Mouse (Mus musculus) stomach, embryonic 15.5 days (tissue): Measurements from ENCODE around the gene Irak2. TPM values are rescaled to one million over a fixed set of nuclear protein-coding genes. Genes with fewer than 3 reads are reported as not detected.
"Not testable (repeated sequence)": the region's sequence is repeated elsewhere in the genome, so short reads cannot be mapped to it uniquely, and the experiment has no call there.

Source experiments
- ATAC-seq: fragments of 200-750 bp; cut with Nextera tagmentation; 2 replicates; pipeline ENCODE4 v1.8.0; 2017; ENCODE audit warnings: low read depth, moderate number of reproducible peaks, moderate TSS enrichment; ENCODE audit not compliant: insufficient read depth, low FRiP score
- H3K27ac ChIP-seq: fragments of 300-500 bp; sonication (generic); 2 replicates; pipeline ENCODE4 v1.5.1; 2015; ENCODE audit warnings: mild to moderate bottlenecking, inconsistent platforms
- H3K27me3 ChIP-seq: fragments of 300-500 bp; sonication (generic); replicated peaks from 2 replicates; pipeline ENCODE4 v1.6.1; 2015; ENCODE audit warnings: inconsistent platforms
- H3K36me3 ChIP-seq: fragments of 300-500 bp; sonication (generic); 2 replicates; pipeline ENCODE4 v1.6.1; 2015; ENCODE audit warnings: inconsistent platforms
- H3K4me1 ChIP-seq: fragments of 300-500 bp; sonication (generic); 2 replicates; pipeline ENCODE4 v1.6.1; 2015; ENCODE audit warnings: inconsistent platforms
- H3K4me2 ChIP-seq: fragments of 300-500 bp; sonication (generic); 2 replicates; pipeline ENCODE4 v1.6.1; 2015; ENCODE audit warnings: mild to moderate bottlenecking, inconsistent platforms
- H3K4me3 ChIP-seq: fragments of 300-500 bp; sonication (generic); replicated peaks from 2 replicates; pipeline ENCODE4 v1.5.1; 2015; ENCODE audit warnings: inconsistent platforms
- H3K9ac ChIP-seq: fragments of 300-500 bp; sonication (generic); 2 replicates; pipeline ENCODE4 v1.6.1; 2015; ENCODE audit warnings: inconsistent platforms
- H3K9me3 ChIP-seq: fragments of 300-500 bp; sonication (generic); 2 replicates; pipeline ENCODE4 v1.6.1; 2016; ENCODE audit warnings: inconsistent platforms
- WGBS: fragments of 180-500 bp; shearing (Covaris S2); methylation state at CpG from one replicate; pipeline ENCODE4 v1.1.7; 2015; 5-methylcytosine and 5-hydroxymethylcytosine counted together
- polyA plus RNA-seq: library from polyadenylated mRNA; unstranded; fragments of >200 nt; fragmentation: Nextera tagmentation; extraction: Ambion mirVana; gene quantifications from 2 replicates; pipeline ENCODE4 v1.2.1, GENCODE M21; 2015

Irak2 gene
- polyA plus RNA-seq, 1 experiment from 2014 or later: 8.0 TPM

DNA sequence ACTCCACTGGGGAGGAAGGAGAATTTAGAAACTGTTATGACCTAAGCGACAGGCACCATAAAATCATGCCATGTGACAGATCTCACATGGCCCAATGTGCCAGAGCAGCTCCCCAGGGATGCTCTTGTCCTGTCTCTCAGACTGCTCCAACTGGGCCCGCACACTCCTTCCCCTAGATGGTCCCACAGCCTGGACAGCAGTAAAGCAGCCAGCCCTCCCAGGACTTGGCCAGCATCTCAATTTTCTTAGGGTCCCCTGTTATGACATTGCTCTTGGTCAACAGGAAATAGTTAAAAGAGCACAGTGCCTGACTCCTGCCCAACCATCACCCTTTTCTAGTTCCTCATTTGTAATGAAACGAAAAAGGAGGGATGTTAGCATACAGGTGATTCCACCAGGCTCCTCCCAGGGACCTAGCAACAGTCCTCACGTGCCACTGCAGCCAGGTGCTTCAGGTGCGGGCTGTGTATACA, 54.4 kb downstream of the Irak2 start:
- Histone ChIP-seq H3K27ac (no peak overlapping the region), H3K9ac (no peak overlapping the region), H3K4me3 (no peak overlapping the region), H3K4me1 (peaks cover 25% of the 10 kb centered on the region), H3K9me3 (no peaks in the 10 kb centered on the region), H3K27me3 (no peaks in the 10 kb centered on the region), H3K36me3 (no peaks in the 10 kb centered on the region), H3K4me2 (no peak overlapping the region)
- ATAC-seq: no peak
- 72% methylated on average over 5 of the region's 5 CpGs for WGBS

DNA sequence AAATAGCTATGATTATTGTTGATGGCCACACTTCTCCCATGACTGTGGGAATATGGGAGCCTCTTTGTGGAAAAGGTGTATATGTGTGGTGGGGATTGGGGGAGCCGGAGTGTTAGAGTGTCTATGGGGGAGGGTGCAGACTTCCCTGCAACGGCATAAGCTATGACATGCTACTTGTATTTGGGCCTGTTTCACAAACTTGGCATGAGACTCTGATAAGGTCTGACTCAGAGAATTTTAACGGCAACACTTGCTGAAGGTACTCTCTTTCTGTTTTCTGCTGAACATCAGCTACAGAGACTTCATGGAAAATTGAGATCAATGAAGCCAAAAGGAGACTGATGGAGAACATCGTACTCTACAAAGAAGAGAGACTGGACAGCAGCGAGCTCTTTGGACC, 55.1 kb downstream of the Irak2 start:
- WGBS: 81% methylated on average over 5 of the region's 5 CpGs
- peaks cover 31% of the 10 kb centered on the region for H3K4me1 ChIP-seq
- no peak overlapping the region for H3K4me2 ChIP-seq
- no peak for ATAC-seq
- H3K4me3 ChIP-seq: no peak overlapping the region
- no peak overlapping the region for H3K9ac ChIP-seq
- H3K27ac ChIP-seq: no peak overlapping the region
- H3K36me3 ChIP-seq: no peaks in the 10 kb centered on the region
- H3K27me3 ChIP-seq: no peaks in the 10 kb centered on the region
- no peaks in the 10 kb centered on the region for H3K9me3 ChIP-seq

DNA sequence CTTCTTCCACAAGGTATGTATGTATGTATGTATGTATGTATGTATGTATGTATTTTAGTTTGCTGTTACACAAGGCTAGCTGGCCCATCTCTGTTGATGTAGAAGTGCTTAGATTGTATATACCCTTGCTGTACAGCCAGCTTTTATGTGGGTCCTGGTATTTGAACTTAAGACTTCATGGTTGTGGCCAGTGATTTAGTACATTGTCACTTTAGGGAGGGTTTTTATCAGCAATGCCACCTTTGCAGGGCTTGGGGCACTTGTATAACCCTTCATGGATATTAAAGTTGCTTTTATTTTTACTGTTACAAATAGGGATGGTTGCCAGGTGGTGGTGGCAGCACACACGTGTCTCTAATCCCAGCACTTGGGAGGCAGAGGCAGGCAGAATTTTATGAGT, 56.9 kb downstream of the Irak2 start:
- no peak overlapping the region for H3K27ac ChIP-seq
- ATAC-seq: no peak
- H3K9me3 ChIP-seq: no peaks in the 10 kb centered on the region
- 70% methylated on average over 1 of the region's 1 CpGs for WGBS
- no peak overlapping the region for H3K4me3 ChIP-seq
- no peak overlapping the region for H3K4me2 ChIP-seq
- H3K4me1 ChIP-seq: peaks cover 33% of the 10 kb centered on the region
- no peaks in the 10 kb centered on the region for H3K36me3 ChIP-seq
- no peaks in the 10 kb centered on the region for H3K27me3 ChIP-seq
- no peak overlapping the region for H3K9ac ChIP-seq

DNA sequence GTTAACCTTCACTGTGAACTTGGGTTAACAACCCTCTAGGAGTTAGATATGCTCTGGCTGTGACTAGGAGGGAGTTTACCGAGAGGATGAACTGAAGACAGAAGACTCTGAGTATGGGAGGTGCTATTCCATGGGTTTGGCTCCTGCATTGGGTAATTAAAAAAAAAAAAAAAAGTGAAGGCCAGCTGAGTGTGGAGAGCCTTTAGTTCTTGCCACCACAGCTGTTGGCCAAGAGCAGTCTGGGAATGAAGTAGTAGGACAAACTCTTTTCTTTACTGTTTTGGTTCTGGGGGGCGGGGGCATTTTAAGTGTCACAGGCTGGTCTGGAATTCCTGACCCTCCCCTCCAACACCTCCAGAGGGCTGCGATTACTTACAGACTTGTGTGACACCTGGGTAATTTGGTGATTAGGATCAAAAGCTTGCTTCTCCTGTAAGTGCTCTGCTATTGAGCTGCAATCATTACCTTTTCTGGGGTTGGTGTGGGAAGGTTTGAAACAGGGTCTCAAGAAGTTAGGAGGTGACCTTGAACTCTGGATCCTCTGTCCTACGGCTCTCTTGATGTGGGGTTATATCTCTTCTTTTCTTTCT, 57.6 kb downstream of the Irak2 start:
- Histone ChIP-seq H3K4me2 (peak overlapping the region; percentile 55), H3K4me1 (peaks cover 28% of the 10 kb centered on the region), H3K9me3 (no peaks in the 10 kb centered on the region), H3K4me3 (peak overlapping the region; percentile 93), H3K27ac (peak overlapping the region; percentile 85), H3K9ac (no peak overlapping the region), H3K36me3 (no peaks in the 10 kb centered on the region), H3K27me3 (no peaks in the 10 kb centered on the region)
- ATAC-seq: no peak
- WGBS: 46% methylated on average over 4 of the region's 4 CpGs

DNA sequence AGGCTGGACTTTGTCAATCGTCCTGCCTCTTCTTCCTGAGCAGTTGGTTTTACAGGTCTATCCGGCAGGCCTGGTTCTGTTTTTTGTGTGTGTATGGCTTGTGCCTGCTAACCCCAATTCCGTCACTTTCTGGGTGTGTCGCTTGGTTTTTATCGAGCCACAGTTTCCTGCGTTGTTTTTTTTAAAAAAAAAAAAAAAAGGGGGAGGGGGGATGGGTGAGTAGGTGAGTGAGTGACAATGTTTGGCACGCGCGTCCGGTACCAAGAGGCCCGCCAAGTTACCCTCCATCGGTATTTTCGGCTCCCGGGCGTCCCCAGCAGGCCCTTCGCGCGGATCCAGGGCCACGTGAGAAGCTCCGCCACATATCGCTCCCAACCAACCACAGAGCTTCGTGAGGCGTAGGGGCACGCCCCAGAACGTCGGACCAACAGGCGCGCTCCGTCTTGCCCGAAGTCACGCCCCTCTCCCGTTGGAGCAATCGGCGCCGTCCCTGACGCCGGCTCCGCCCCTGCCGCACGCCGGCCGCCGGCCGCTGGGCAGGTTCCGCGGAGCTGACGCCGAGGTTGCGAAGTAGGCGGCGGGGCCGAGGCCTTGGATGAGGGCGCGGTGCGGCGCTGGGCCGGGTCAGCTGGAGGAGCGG, 58.4 kb downstream of the Irak2 start, which contains the start of gene Tatdn2:
Gene Tatdn2, plus strand, starts transcription at position 469 of the 640 bp plus-strand sequence.
- under 1% methylated on average over 58 of the region's 58 CpGs for WGBS
- Histone ChIP-seq H3K4me2 (peak within 1 kb of the TSS; percentile 95), H3K27me3 (no peaks in the 10 kb centered on the region), H3K27ac (peak within 1 kb of the TSS; percentile 96), H3K4me3 (peak within 1 kb of the TSS; percentile 93), H3K4me1 (peaks cover 25% of the 10 kb centered on the region), H3K36me3 (no peaks in the 10 kb centered on the region), H3K9ac (peak within 1 kb of the TSS; percentile 71), H3K9me3 (no peaks in the 10 kb centered on the region)
- peak; percentile 98 for ATAC-seq

DNA sequence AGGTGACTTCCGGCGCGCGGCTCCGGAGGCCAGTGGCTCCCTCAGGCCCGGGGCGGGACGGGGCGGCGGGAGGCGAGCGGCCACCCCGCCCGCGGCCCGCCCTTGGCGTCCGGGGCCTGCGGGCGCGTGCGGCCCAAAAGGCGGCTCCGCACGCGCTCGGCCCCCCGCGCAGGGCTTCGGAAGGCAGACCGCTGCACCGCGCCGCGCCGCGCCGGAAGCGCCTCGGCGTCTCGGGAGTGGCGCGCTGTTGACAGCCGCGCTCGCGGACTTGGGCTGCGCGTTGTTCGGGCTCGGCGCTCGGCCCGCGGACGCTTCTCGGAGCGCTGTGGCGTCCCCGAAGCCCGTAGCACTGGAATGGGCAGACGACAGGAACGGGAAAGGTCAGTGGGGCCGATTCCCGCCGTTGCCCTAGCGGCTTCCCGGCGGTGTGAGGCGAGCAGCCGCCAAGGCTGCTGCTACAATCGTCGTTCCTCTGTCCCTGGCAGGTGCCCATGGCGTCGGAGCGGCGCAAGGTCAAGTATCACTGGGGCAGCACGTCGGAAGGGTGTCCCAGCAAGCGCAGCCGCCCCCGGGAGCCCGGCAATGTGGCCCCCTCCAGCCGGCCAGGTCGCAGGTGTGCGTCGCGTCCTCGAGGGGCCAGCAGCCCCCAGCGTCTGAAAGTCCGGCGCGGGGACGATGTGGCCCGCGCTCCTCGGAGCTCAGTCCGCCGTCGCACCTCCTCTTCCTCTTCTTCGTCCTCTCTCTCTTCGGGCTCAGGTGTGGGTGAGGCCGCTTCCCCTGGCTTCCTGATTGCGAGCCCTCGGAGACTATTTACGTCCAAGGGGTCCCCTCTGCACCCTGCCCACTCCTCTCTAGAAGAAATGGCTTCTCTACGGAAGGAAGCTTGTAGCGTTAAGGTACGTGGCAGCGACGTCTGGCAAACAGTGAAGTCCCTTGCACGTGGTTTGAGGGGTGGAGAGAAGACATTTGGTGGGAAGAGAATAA, 59.2 kb downstream of the Irak2 start:
- peak overlapping the region; percentile 93 for H3K4me3 ChIP-seq
- peaks cover 6% of the 10 kb centered on the region; the same call in 1 of the 2 replicates for H3K36me3 ChIP-seq
- under 1% methylated on average over 99 of the region's 113 CpGs for WGBS
- peak overlapping the region; percentile 71 for H3K9ac ChIP-seq
- peaks cover 25% of the 10 kb centered on the region for H3K4me1 ChIP-seq
- peak overlapping the region; percentile 96 for H3K27ac ChIP-seq
- H3K9me3 ChIP-seq: no peaks in the 10 kb centered on the region
- ATAC-seq: no peak
- no peaks in the 10 kb centered on the region for H3K27me3 ChIP-seq
- H3K4me2 ChIP-seq: peak overlapping the region; percentile 95

DNA sequence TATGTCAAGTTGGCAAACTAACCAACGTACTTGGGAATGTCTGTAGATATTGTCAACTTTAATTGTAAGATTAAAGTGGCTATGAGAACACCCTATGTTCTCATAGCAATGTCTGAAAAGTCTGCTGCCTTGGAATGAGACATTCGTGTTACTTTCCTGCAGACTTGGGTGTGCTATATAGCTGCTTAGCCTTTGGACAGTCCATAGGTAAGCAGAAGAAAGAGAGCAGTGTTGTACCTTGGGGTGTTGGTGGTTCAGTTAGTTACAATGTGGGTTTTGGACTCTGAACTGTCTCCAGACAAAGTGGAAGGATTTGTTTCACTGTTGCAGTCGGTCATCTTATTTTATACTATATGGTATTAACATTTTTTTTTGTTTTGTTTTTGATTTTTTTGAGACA, 74.5 kb downstream of the Irak2 start:
- H3K36me3 ChIP-seq: peaks cover 58% of the 10 kb centered on the region
- no peak for ATAC-seq
- H3K4me1 ChIP-seq: no peaks in the 10 kb centered on the region
- no peak overlapping the region for H3K4me3 ChIP-seq
- H3K4me2 ChIP-seq: no peak overlapping the region
- H3K9ac ChIP-seq: no peak overlapping the region
- H3K27ac ChIP-seq: no peak overlapping the region
- H3K9me3 ChIP-seq: no peaks in the 10 kb centered on the region
- H3K27me3 ChIP-seq: no peaks in the 10 kb centered on the region
- 90% methylated on average over 3 of the region's 3 CpGs for WGBS

DNA sequence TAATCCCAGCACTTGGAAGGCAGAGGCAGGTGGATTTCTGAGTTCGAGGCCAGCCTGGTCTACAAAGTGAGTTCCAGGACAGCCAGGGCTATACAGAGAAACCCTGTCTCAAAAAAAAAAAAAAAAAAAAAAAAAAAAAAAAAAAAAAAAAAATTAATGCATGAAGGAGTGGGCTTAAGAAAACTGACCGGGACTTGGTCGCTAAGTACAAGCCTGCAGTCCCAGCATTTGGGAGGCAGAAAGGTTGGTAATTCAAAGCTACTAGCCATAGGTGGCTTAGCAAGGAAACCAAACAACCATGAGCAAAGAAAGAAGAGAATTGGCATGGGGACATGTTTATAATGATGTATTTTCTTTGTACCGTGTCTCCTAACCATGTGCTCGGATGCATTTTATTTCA, 75.1 kb downstream of the Irak2 start:
- not testable (repeated sequence) for H3K27ac ChIP-seq, H3K27me3 ChIP-seq, H3K4me1 ChIP-seq, H3K4me2 ChIP-seq, H3K4me3 ChIP-seq, ATAC-seq, H3K9ac ChIP-seq, H3K9me3 ChIP-seq
- H3K36me3 ChIP-seq: peaks cover 51% of the 10 kb centered on the region
- WGBS: 87% methylated on average over 5 of the region's 5 CpGs

DNA sequence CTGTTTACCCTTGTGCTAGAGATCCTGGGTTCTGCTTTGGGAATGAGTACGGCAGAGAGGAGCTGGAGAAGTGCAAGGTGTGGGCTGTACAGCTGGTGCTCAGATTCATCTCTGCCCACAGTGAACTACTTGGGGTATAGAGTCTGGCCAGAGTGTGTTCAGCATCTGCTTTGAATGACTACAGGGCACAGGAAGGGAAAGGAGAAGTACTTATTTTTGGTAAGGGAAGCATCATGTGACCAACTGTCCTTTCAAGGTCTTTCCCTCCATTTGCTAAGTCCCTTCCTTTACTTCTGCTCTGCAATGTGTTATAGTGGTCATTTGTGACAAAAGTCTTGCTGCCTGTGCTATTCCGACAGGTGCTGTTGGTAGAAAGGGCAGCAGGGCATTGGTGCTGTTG, 76.0 kb downstream of the Irak2 start:
- H3K36me3 ChIP-seq: peaks cover 44% of the 10 kb centered on the region
- 85% methylated on average over 2 of the region's 2 CpGs for WGBS
- no peak overlapping the region for H3K4me3 ChIP-seq

DNA sequence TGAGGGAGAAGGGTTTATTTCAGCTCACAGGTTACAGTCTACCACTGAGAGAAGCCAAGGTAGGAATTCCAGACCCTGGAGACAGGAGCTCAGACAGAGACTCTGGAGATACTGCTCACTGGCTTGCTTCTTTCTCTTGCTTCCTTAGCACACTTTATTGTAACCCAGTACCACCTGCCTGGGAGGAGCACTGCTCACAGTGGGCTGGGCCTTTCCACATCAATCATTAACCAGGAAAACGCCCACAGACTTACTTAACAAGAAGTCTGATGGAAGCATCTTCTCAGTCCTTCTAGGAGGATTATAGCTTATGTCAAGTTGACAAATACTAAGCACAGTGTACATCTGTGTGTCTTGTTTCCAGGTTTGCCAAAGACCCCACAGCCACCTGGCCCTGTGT, 76.5 kb downstream of the Irak2 start:
- ATAC-seq: no peak

More for the DNA sequence above, 76.0 kb downstream of the Irak2 start:
- Histone ChIP-seq H3K9ac (no peak overlapping the region), H3K4me1 (no peaks in the 10 kb centered on the region), H3K4me2 (no peak overlapping the region), H3K27ac (no peak overlapping the region), H3K27me3 (no peaks in the 10 kb centered on the region), H3K9me3 (no peaks in the 10 kb centered on the region)
- no peak for ATAC-seq

DNA sequence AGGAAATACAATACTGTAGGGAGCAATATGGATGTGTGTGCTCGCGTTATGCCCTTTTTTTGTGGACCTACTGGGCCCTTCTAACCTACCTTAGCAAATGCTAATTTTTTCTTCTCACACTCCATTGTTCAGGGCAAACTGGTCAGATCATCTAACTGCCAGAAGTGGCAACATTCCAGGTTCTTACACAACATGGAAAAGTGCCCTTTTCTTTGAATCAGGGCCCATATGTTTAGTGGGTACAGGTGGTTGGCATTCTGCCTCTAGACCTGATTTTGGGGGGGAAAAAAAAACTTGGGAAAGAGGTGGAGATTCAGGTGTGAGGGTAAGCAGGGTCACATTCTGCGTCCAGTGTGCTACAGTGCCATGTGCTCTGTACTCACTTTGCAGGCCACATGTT, 79.3 kb downstream of the Irak2 start:
- 82% methylated on average over 3 of the region's 3 CpGs for WGBS
- H3K4me2 ChIP-seq: no peak overlapping the region
- no peaks in the 10 kb centered on the region for H3K4me1 ChIP-seq
- H3K27ac ChIP-seq: no peak overlapping the region
- no peaks in the 10 kb centered on the region for H3K9me3 ChIP-seq
- ATAC-seq: no peak
- no peak overlapping the region for H3K9ac ChIP-seq
- no peak overlapping the region for H3K4me3 ChIP-seq
- H3K36me3 ChIP-seq: peaks cover 24% of the 10 kb centered on the region
- H3K27me3 ChIP-seq: no peaks in the 10 kb centered on the region

More for the DNA sequence above, 76.5 kb downstream of the Irak2 start:
- no peak overlapping the region for H3K9ac ChIP-seq
- no peaks in the 10 kb centered on the region for H3K27me3 ChIP-seq
- 43% methylated on average over 1 of the region's 1 CpGs for WGBS
- no peak overlapping the region for H3K4me2 ChIP-seq
- H3K4me1 ChIP-seq: no peaks in the 10 kb centered on the region
- H3K9me3 ChIP-seq: no peaks in the 10 kb centered on the region
- no peak overlapping the region for H3K27ac ChIP-seq
- H3K4me3 ChIP-seq: no peak overlapping the region
- H3K36me3 ChIP-seq: peaks cover 44% of the 10 kb centered on the region

DNA sequence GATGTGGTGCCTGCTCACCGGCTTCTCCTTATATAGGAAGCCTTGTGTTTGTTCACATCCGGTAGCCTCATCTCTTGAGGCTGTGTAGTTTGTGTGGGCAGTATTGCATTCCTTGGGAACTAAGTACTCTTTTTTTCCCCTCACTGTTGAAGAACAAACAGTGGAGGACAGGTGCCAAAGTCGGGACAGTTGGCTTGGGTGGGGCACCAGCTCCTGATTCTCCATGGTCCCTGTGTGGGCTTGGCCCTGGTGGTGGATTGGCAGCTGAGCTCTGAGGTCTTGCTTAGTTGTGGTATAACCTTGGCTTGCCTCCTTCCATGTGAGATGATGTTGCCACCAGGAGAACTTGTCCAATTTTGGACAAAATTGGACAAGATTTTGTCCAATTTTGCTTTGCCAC, 81.6 kb downstream of the Irak2 start, which contains the start of gene Ghrl:
Gene Ghrl, minus strand, starts transcription at position 3 of the 400 bp plus-strand sequence.
- Histone ChIP-seq H3K4me2 (no peak within 1 kb of the TSS), H3K27ac (no peak within 1 kb of the TSS), H3K4me1 (no peaks in the 10 kb centered on the region), H3K4me3 (no peak within 1 kb of the TSS), H3K9me3 (no peaks in the 10 kb centered on the region), H3K27me3 (no peaks in the 10 kb centered on the region), H3K36me3 (peaks cover 11% of the 10 kb centered on the region), H3K9ac (no peak within 1 kb of the TSS)
- WGBS: 71% methylated on average over 3 of the region's 3 CpGs
- no peak for ATAC-seq
